ENCODE assay signal across 8 mouse cellular contexts in genomic region chr10:72653797-72654196, GRCm38 (mm10). TPM values are rescaled to one million over a fixed set of nuclear protein-coding genes. Genes with fewer than 3 reads are reported as not detected.
DNase-seq lines count a peak whose midpoint lies in the region; ATAC-seq lines count a peak whose summit lies in the region.

No protein-coding gene starts in this region.

- no peaks in the 10 kb centered on the region for H3K27me3 ChIP-seq in heart, embryonic 10.5 days (ENCODE audit: insufficient read depth, poor library complexity, severe bottlenecking)
- no peaks in the 10 kb centered on the region for H3K27me3 ChIP-seq in forebrain, embryonic 12.5 days
- no peaks in the 10 kb centered on the region for H3K27me3 ChIP-seq in liver, embryonic 13.5 days

- H3K4me2 ChIP-seq in forebrain, embryonic 12.5 days: peak overlapping the region; percentile 77
- peak overlapping the region; percentile 70 for H3K4me2 ChIP-seq in liver, embryonic 13.5 days

- peak overlapping the region; percentile 94 for H3K27ac ChIP-seq in heart, embryonic 10.5 days
- peak overlapping the region; percentile 87 for H3K27ac ChIP-seq in forebrain, embryonic 12.5 days
- peak overlapping the region; percentile 93 for H3K27ac ChIP-seq in liver, embryonic 13.5 days

- H3K4me3 ChIP-seq in heart, embryonic 10.5 days: peak overlapping the region; percentile 86
- H3K4me3 ChIP-seq in forebrain, embryonic 12.5 days (replicated peaks): no peak overlapping the region
- H3K4me3 ChIP-seq in liver, embryonic 13.5 days (replicated peaks): peak overlapping the region; percentile 80

- H3K9me3 ChIP-seq in heart, embryonic 10.5 days: no peaks in the 10 kb centered on the region
- no peaks in the 10 kb centered on the region for H3K9me3 ChIP-seq in forebrain, embryonic 12.5 days
- H3K9me3 ChIP-seq in liver, embryonic 13.5 days (replicated peaks): no peaks in the 10 kb centered on the region

- peak; percentile 2; the same call in 1 of the 2 replicates for ATAC-seq in forebrain, embryonic 12.5 days (ENCODE audit: low FRiP score)
- ATAC-seq in liver, embryonic 13.5 days (ENCODE audit: low read depth): no peak
- ATAC-seq in frontal cortex, adult (ENCODE audit: low TSS enrichment): no peak

- no peak for DNase-seq in heart, embryonic 10.5 days (ENCODE audit: low spot score)
- DNase-seq in heart, postnatal 14 days: no peak
- DNase-seq in A20 (ENCODE audit: low read depth, low spot score): peak; percentile 19
- DNase-seq in liver, embryonic 13.5 days: no peak
- DNase-seq in T-cell, adult 2 months (ENCODE audit: low spot score): no peak
- no peak for DNase-seq in frontal cortex, postnatal 14 days (ENCODE audit: low spot score in 2 of 2)

- H3K9ac ChIP-seq in forebrain, embryonic 12.5 days: no peak overlapping the region
- H3K9ac ChIP-seq in liver, embryonic 13.5 days: peak overlapping the region; percentile 51; the same call in 1 of the 2 replicates

- intact Hi-C loops in heart, postnatal 14 days (cut with DNase I): no loop called here

- 72% methylated on average over 2 of the region's 2 CpGs for WGBS in heart, embryonic 10.5 days
- 90% methylated on average over 2 of the region's 2 CpGs for WGBS in forebrain, embryonic 12.5 days
- 46% methylated on average over 2 of the region's 2 CpGs for WGBS in liver, embryonic 13.5 days (ENCODE audit: insufficient replicate concordance)

- peaks cover 16% of the 10 kb centered on the region for H3K4me1 ChIP-seq in heart, embryonic 10.5 days
- peaks cover 21% of the 10 kb centered on the region for H3K4me1 ChIP-seq in forebrain, embryonic 12.5 days
- H3K4me1 ChIP-seq in liver, embryonic 13.5 days (replicated peaks): peaks cover 22% of the 10 kb centered on the region

- H3K36me3 ChIP-seq in heart, embryonic 10.5 days: peaks cover 28% of the 10 kb centered on the region
- peaks cover 24% of the 10 kb centered on the region for H3K36me3 ChIP-seq in forebrain, embryonic 12.5 days (replicated peaks)
- peaks cover 26% of the 10 kb centered on the region for H3K36me3 ChIP-seq in liver, embryonic 13.5 days

RNA-seq across cellular contexts. Expression of gene Zwint, which starts 0.8 kb away (rescaled TPM):
- 345 and 369 TPM in 2 replicates for polyA plus RNA-seq in heart, embryonic 10.5 days (2016; fragmentation: Nextera tagmentation; extraction: Ambion mirVana)
- 10 to 100 TPM; 43.8 to 44.3 TPM for total RNA-seq in heart, postnatal 14 days (2021)
- polyA plus RNA-seq in forebrain, embryonic 12.5 days (2016; fragmentation: Nextera tagmentation; extraction: Ambion mirVana): 436 and 452 TPM in 2 replicates
- 179 and 198 TPM in 2 replicates for polyA plus RNA-seq in liver, embryonic 13.5 days (2015; fragmentation: Nextera tagmentation; extraction: Ambion mirVana)
